Comparison of ENCODE assay signal across 21 mouse cellular contexts in genomic region chrX:151031400-151031799, GRCm38 (mm10). TPM values are rescaled to one million over a fixed set of nuclear protein-coding genes. Genes with fewer than 3 reads are reported as not detected.
DNase-seq lines count a peak whose midpoint lies in the region; ATAC-seq and TF ChIP-seq lines count a peak whose summit lies in the region.
"Had no signal": no experiment of that assay in that cellular context is flagged by ENCODE, and none has a peak within 500 bp of the region (broad histone marks: within the 10 kb centered on the region; RNA-seq: fewer than 3 reads in every experiment).

No protein-coding gene starts in this region.

- ATAC-seq in heart, embryonic 16.5 days (replicated peaks; ENCODE audit: extremely low read depth, insufficient read depth, low FRiP score) = peak; percentile 63; the same call in 1 of the 2 replicates
- ATAC-seq in lung, embryonic 14.5 days (ENCODE audit: insufficient read depth) = no peak
- no peak for ATAC-seq in embryonic facial prominence, embryonic 11.5 days (replicated peaks; ENCODE audit: insufficient number of reproducible peaks, low FRiP score, low TSS enrichment, low read depth)
- ATAC-seq in limb, embryonic 14.5 days (ENCODE audit: low FRiP score, low read depth) = no peak; the same call in 1 of the 2 replicates
- ATAC-seq: forebrain, embryonic 14.5 days; intestine, embryonic 15.5 days had no signal

- H3K9ac ChIP-seq in heart, embryonic 16.5 days (ENCODE audit: low read length) = no peak overlapping the region
- no peak overlapping the region for H3K9ac ChIP-seq in lung, embryonic 14.5 days
- no peak overlapping the region for H3K9ac ChIP-seq in embryonic facial prominence, embryonic 11.5 days (replicated peaks; ENCODE audit: low read length)
- no peak overlapping the region for H3K9ac ChIP-seq in limb, embryonic 14.5 days (ENCODE audit: low read depth, low read length, severe bottlenecking)
- H3K9ac ChIP-seq: hindbrain, embryonic 15.5 days; intestine, embryonic 15.5 days; liver, embryonic 13.5 days had no signal

- TF ChIP-seq POLR2A in limb, embryonic 14.5 days (IDR thresholded peaks at IDR 0.05; ENCODE audit: borderline replicate concordance, extremely low read depth, insufficient read depth, insufficient read length) = no peak

- no peak for DNase-seq in heart, postnatal 4 days
- DNase-seq in lung, embryonic 14.5 days = peak; percentile 40
- DNase-seq in lung, postnatal 10 days = no peak
- peak; percentile 21 for DNase-seq in embryonic facial prominence, embryonic 11.5 days (ENCODE audit: low spot score)
- DNase-seq in limb, embryonic 14.5 days (ENCODE audit: low spot score) = no peak
- DNase-seq in layer of hippocampus, postnatal 14 days (ENCODE audit: low spot score in 2 of 2) = no peak
- DNase-seq: adrenal gland, adult 8-10 months; cerebellum, adult 8-10 months; gastrocnemius, postnatal 25 days; layer of hippocampus, postnatal 36 days; liver, embryonic 13.5 days; lung, postnatal 4 days; right cerebral cortex, postnatal 14 days; spleen, adult 18-20 months; thymus, postnatal 25 days had no signal

- H3K4me1 ChIP-seq in heart, embryonic 16.5 days (ENCODE audit: control insufficient read depth, insufficient read depth, low read length) = 0 out of 2 replicates have a peak, but pooled peaks cover 4% of the 10 kb centered on the region
- no peaks in the 10 kb centered on the region for H3K4me1 ChIP-seq in lung, embryonic 14.5 days (ENCODE audit: insufficient read depth)
- H3K4me1 ChIP-seq in embryonic facial prominence, embryonic 11.5 days (ENCODE audit: control insufficient read depth, insufficient read depth, low read length) = no peaks in the 10 kb centered on the region
- no peaks in the 10 kb centered on the region for H3K4me1 ChIP-seq in limb, embryonic 14.5 days (ENCODE audit: control insufficient read depth, insufficient read depth, low read length)
- H3K4me1 ChIP-seq: hindbrain, embryonic 15.5 days; intestine, embryonic 15.5 days; liver, embryonic 13.5 days had no signal

- TF ChIP-seq CTCF in lung, embryonic 14.5 days (IDR thresholded peaks at IDR 0.05; ENCODE audit: low read depth) = no peak

- H3K27ac ChIP-seq in heart, embryonic 16.5 days (ENCODE audit: low read length) = peak overlapping the region; percentile 51
- H3K27ac ChIP-seq in lung, embryonic 14.5 days (ENCODE audit: low read depth) = 0 out of 2 replicates have a peak overlapping the region, but pooled peaks have one; percentile 54
- no peak overlapping the region for H3K27ac ChIP-seq in embryonic facial prominence, embryonic 11.5 days (replicated peaks; ENCODE audit: low read depth, low read length)
- 0 out of 2 replicates have a peak overlapping the region, but pooled peaks have one; percentile 14 for H3K27ac ChIP-seq in limb, embryonic 14.5 days (replicated peaks; ENCODE audit: low read depth, low read length)
- H3K27ac ChIP-seq: hindbrain, embryonic 15.5 days; intestine, embryonic 15.5 days; liver, embryonic 13.5 days had no signal

- H3K4me2 ChIP-seq in heart, embryonic 16.5 days (ENCODE audit: low read depth, low read length) = no peak overlapping the region
- H3K4me2 ChIP-seq in lung, embryonic 14.5 days = no peak overlapping the region
- no peak overlapping the region for H3K4me2 ChIP-seq in embryonic facial prominence, embryonic 11.5 days (ENCODE audit: low read depth, low read length)
- no peak overlapping the region for H3K4me2 ChIP-seq in limb, embryonic 14.5 days (replicated peaks; ENCODE audit: low read depth, low read length, severe bottlenecking)
- H3K4me2 ChIP-seq: hindbrain, embryonic 15.5 days; intestine, embryonic 15.5 days; liver, embryonic 13.5 days had no signal

- H3K27me3 ChIP-seq in heart, embryonic 16.5 days (ENCODE audit: control insufficient read depth, insufficient read depth, low read length) = no peaks in the 10 kb centered on the region
- H3K27me3 ChIP-seq in lung, embryonic 14.5 days (ENCODE audit: insufficient read depth, low read length) = no peaks in the 10 kb centered on the region
- H3K27me3 ChIP-seq in embryonic facial prominence, embryonic 11.5 days (ENCODE audit: control insufficient read depth, insufficient read depth, low read length) = no peaks in the 10 kb centered on the region
- no peaks in the 10 kb centered on the region for H3K27me3 ChIP-seq in limb, embryonic 14.5 days (ENCODE audit: control insufficient read depth, insufficient read depth, low read length)
- H3K27me3 ChIP-seq: hindbrain, embryonic 15.5 days; intestine, embryonic 15.5 days had no signal

- WGBS in heart, embryonic 16.5 days = 40% methylated on average over 3 of the region's 3 CpGs
- 37% methylated on average over 3 of the region's 3 CpGs for WGBS in lung, embryonic 14.5 days
- WGBS in embryonic facial prominence, embryonic 11.5 days = 52% methylated on average over 3 of the region's 3 CpGs
- WGBS in limb, embryonic 14.5 days = 30% methylated on average over 3 of the region's 3 CpGs

- H3K4me3 ChIP-seq in heart, embryonic 16.5 days (ENCODE audit: low read length) = no peak overlapping the region
- no peak overlapping the region for H3K4me3 ChIP-seq in lung, embryonic 14.5 days (ENCODE audit: low read depth, low read length)
- H3K4me3 ChIP-seq in embryonic facial prominence, embryonic 11.5 days (ENCODE audit: low read depth, low read length) = no peak overlapping the region
- H3K4me3 ChIP-seq in limb, embryonic 14.5 days (replicated peaks; ENCODE audit: low read length) = no peak overlapping the region
- H3K4me3 ChIP-seq: erythroblast, embryonic 14.5 days; hindbrain, embryonic 15.5 days; intestine, embryonic 15.5 days; liver, embryonic 13.5 days had no signal

- H3K36me3 ChIP-seq in heart, embryonic 16.5 days (ENCODE audit: control insufficient read depth, insufficient read depth) = no peaks in the 10 kb centered on the region
- no peaks in the 10 kb centered on the region for H3K36me3 ChIP-seq in lung, embryonic 14.5 days (ENCODE audit: insufficient read depth)
- no peaks in the 10 kb centered on the region for H3K36me3 ChIP-seq in embryonic facial prominence, embryonic 11.5 days (replicated peaks; ENCODE audit: control insufficient read depth, insufficient read depth, low read depth, low read length)
- H3K36me3 ChIP-seq in limb, embryonic 14.5 days (ENCODE audit: control insufficient read depth, insufficient read depth, low read length) = no peaks in the 10 kb centered on the region
- H3K36me3 ChIP-seq: hindbrain, embryonic 15.5 days; intestine, embryonic 15.5 days; liver, embryonic 13.5 days had no signal

- no peaks in the 10 kb centered on the region for H3K9me3 ChIP-seq in heart, embryonic 16.5 days (replicated peaks; ENCODE audit: control insufficient read depth, low read length)
- no peaks in the 10 kb centered on the region for H3K9me3 ChIP-seq in lung, embryonic 14.5 days (ENCODE audit: low read depth, low read length)
- H3K9me3 ChIP-seq in embryonic facial prominence, embryonic 11.5 days (replicated peaks; ENCODE audit: control insufficient read depth, low read length) = no peaks in the 10 kb centered on the region
- no peaks in the 10 kb centered on the region for H3K9me3 ChIP-seq in limb, embryonic 14.5 days (ENCODE audit: control insufficient read depth, low read length)
- H3K9me3 ChIP-seq: hindbrain, embryonic 15.5 days; intestine, embryonic 15.5 days; liver, embryonic 13.5 days had no signal

RNA-seq across cellular contexts. Expression of gene Gnl3l, which starts 14.3 kb away (rescaled TPM):
- 19.0 and 21.4 TPM in 2 replicates for polyA plus RNA-seq in heart, embryonic 16.5 days (2015; fragmentation: Nextera tagmentation; extraction: Ambion mirVana)
- 10 to 100 TPM; 34.3 to 37.9 TPM for total RNA-seq in heart, postnatal 4 days (2021)
- polyA plus RNA-seq in lung, embryonic 14.5 days (2014; fragmentation: Nextera tagmentation; extraction: Ambion mirVana) = 27.0 and 29.4 TPM in 2 replicates
- polyA plus RNA-seq in embryonic facial prominence, embryonic 11.5 days (2014; fragmentation: Nextera tagmentation; extraction: Ambion mirVana) = 31.8 and 35.3 TPM in 2 replicates
- 17.2 and 17.6 TPM in 2 replicates for polyA plus RNA-seq in limb, embryonic 14.5 days (2012; rRNA removed)
- polyA plus RNA-seq in limb, embryonic 14.5 days (2014; fragmentation: Nextera tagmentation; extraction: Ambion mirVana) = 20.6 and 21.0 TPM in 2 replicates
- total RNA-seq in layer of hippocampus, postnatal 14 days (2021) = 100 to 1,000 TPM; 198 to 216 TPM

RNA-seq across cellular contexts. Expression of gene Fgd1, which starts 14.6 kb away (rescaled TPM):
- 5.6 and 8.3 TPM in 2 replicates for polyA plus RNA-seq in heart, embryonic 16.5 days (2015; fragmentation: Nextera tagmentation; extraction: Ambion mirVana)
- 10 to 100 TPM; 23.7 to 25.6 TPM for total RNA-seq in heart, postnatal 4 days (2021)
- 14.5 and 14.6 TPM in 2 replicates for polyA plus RNA-seq in lung, embryonic 14.5 days (2014; fragmentation: Nextera tagmentation; extraction: Ambion mirVana)
- polyA plus RNA-seq in embryonic facial prominence, embryonic 11.5 days (2014; fragmentation: Nextera tagmentation; extraction: Ambion mirVana) = 9.7 and 10.4 TPM in 2 replicates
- 42.8 and 49.9 TPM in 2 replicates for polyA plus RNA-seq in limb, embryonic 14.5 days (2012; rRNA removed)
- 15.7 and 18.6 TPM in 2 replicates for polyA plus RNA-seq in limb, embryonic 14.5 days (2014; fragmentation: Nextera tagmentation; extraction: Ambion mirVana)
- 10 to 100 TPM; 24.4 to 24.6 TPM for total RNA-seq in layer of hippocampus, postnatal 14 days (2021)
- total RNA-seq: neutrophil, adult 5-6 weeks had no signal
- polyA plus RNA-seq: erythroblast, embryonic 14.5 days had no signal

Comparison
In these comparisons a context has a peak if more than half of its experiments do, and no peak if none do; other contexts are left out.
1. DNase-seq: peak in lung, embryonic 14.5 days (single experiment) and embryonic facial prominence, embryonic 11.5 days (single experiment); none in heart, postnatal 4 days (single experiment), lung, postnatal 10 days (single experiment), limb, embryonic 14.5 days (single experiment) and layer of hippocampus, postnatal 14 days (0 of 2).